ENCODE assay signal across 8 mouse cellular contexts in the genomic region with DNA sequence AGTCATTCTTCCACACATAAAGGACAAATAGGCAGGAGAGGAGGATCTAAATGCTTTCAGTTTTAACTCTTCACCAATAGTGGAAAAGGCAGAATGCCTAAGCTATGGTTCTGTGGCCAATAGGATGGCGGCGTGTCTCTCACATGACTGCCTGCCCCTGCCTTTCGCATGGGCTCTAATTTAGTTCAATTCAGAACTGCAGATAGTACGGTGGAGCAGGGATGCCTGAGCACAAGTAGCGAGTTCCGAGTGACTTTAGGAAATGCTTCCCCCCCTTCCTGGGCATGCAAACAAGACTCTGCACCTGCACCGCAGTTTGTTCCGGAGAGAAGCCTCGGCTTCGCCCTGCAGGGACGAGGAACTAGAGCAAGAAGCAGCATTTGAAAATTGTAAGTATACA.
DNase-seq lines count a peak whose midpoint lies in the region; TF ChIP-seq lines count a peak whose summit lies in the region.

No protein-coding gene starts in this region.

- H3K79me2 ChIP-seq in macrophage (ENCODE audit: inconsistent target), result peaks cover 40% of the 10 kb centered on the region

- H3K27ac ChIP-seq in left cerebral cortex, adult 2 months, result peak overlapping the region; percentile 92
- H3K27ac ChIP-seq in macrophage, result peak overlapping the region; percentile 81

- no peak for TF ChIP-seq CTCF in left cerebral cortex, adult 2 months (IDR thresholded peaks at IDR 0.05)

- peak overlapping the region; percentile 60 for H3K4me3 ChIP-seq in left cerebral cortex, adult 2 months
- H3K4me3 ChIP-seq in macrophage (ENCODE audit: inconsistent target), result peak overlapping the region; percentile 90

- intact Hi-C loops in left cerebral cortex, adult 2 months (cut with DNase I), result loop anchor here (5.0 kb wide), 3 partner anchors 151 to 291 kb away; no protein-coding TSS in a partner anchor

- under 1% methylated on average over 11 of the region's 11 CpGs for WGBS in macrophage (ENCODE audit: missing documents)

- no peaks in the 10 kb centered on the region for H3K36me3 ChIP-seq in macrophage (ENCODE audit: inconsistent target)

- DNase-seq in adrenal gland, adult 2 months, result peak; percentile 88
- peak; percentile 94 for DNase-seq in embryo, embryonic 10.5 days (ENCODE audit: low spot score)
- DNase-seq in gastrocnemius, postnatal 10 days, result peak; percentile 65
- peak; percentile 82 for DNase-seq in hindlimb bud, embryonic 11.5 days (ENCODE audit: extremely low spot score, low read depth, low spot score)
- peak; percentile 81 to 83 for DNase-seq in left cerebral cortex, adult 2 months (ENCODE audit: extremely low spot score in 1 of 2, low spot score in 2 of 2)
- peak; percentile 74 for DNase-seq in retina, postnatal 7 days (ENCODE audit: low read depth, low spot score)
- DNase-seq in urinary bladder, adult 2 months (ENCODE audit: low spot score), result peak; percentile 65

Comparison
In these comparisons a context has a peak if more than half of its experiments do, and no peak if none do; other contexts are left out.
1. Peak in every context shown above with its lines: DNase-seq, H3K4me3 ChIP-seq and H3K27ac ChIP-seq.